Mouse (Mus musculus) forebrain, embryonic 15.5 days (tissue): ENCODE results near the gene Apip. TPM values are rescaled to one million over a fixed set of nuclear protein-coding genes. Genes with fewer than 3 reads are reported as not detected.

Experiments used
- ATAC-seq: fragments of 200-750 bp; cut with Nextera tagmentation; replicated peaks from 2 replicates; pipeline ENCODE4 v1.8.0; 2017; ENCODE audit warnings: mild to moderate bottlenecking, moderate TSS enrichment, moderate library complexity
- H3K27ac ChIP-seq: fragments of 300-500 bp; sonication (generic); replicated peaks from 2 replicates; pipeline ENCODE4 v1.5.1; 2015; ENCODE audit warnings: mild to moderate bottlenecking, inconsistent platforms
- H3K27me3 ChIP-seq: fragments of 300-500 bp; sonication (generic); 2 replicates; pipeline ENCODE4 v1.6.1; 2015; ENCODE audit warnings: inconsistent platforms
- H3K36me3 ChIP-seq: fragments of 300-500 bp; sonication (generic); 2 replicates; pipeline ENCODE4 v1.6.1; 2015; ENCODE audit warnings: mild to moderate bottlenecking, inconsistent platforms
- H3K4me1 ChIP-seq: fragments of 300-500 bp; sonication (generic); 2 replicates; pipeline ENCODE4 v1.6.1; 2015; ENCODE audit warnings: inconsistent platforms
- H3K4me2 ChIP-seq: fragments of 300-500 bp; sonication (generic); replicated peaks from 2 replicates; pipeline ENCODE4 v1.6.1; 2015; ENCODE audit warnings: mild to moderate bottlenecking, inconsistent platforms
- H3K4me3 ChIP-seq: fragments of 300-500 bp; sonication (generic); 2 replicates; pipeline ENCODE4 v1.5.1; 2015; ENCODE audit warnings: mild to moderate bottlenecking, inconsistent platforms
- H3K9ac ChIP-seq: fragments of 300-500 bp; sonication (generic); replicated peaks from 2 replicates; pipeline ENCODE4 v1.6.1; 2015; ENCODE audit warnings: mild to moderate bottlenecking, inconsistent platforms
- H3K9me3 ChIP-seq: fragments of 300-500 bp; sonication (generic); 2 replicates; pipeline ENCODE4 v1.6.1; 2016; ENCODE audit warnings: inconsistent platforms
- WGBS: fragments of 180-500 bp; shearing (Covaris S2); methylation state at CpG from one replicate; pipeline ENCODE4 v1.1.7; 2015; ENCODE audit warnings: mixed read lengths; 5-methylcytosine and 5-hydroxymethylcytosine counted together
- polyA plus RNA-seq: library from polyadenylated mRNA; unstranded; fragments of >200 nt; fragmentation: Nextera tagmentation; extraction: Ambion mirVana; gene quantifications from 2 replicates; pipeline ENCODE4 v1.2.1, GENCODE M21; 2015

Apip gene
- polyA plus RNA-seq, 1 experiment from 2014 or later = 48.1 TPM

DNA sequence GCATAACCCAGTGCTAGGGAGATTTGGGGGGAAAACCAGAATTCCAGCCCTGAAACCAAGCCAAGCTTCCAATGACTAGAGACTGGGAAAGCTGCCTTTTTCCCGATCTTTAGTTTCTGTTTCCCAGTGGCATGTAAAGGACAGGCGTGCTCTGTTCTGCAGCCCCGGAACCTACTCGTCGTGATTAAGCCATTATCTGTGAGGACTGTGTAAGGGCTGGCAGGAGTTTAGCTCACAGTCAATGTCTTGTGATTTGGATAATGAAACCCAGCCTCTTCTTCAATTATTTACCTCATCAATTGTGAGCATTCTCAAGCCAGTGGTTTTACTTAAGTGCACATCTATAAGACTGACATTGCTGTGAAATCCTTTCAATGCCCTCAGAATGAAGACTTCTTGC is 43.7 kb downstream of the Apip start:
- Histone ChIP-seq H3K4me1 (peaks cover 9% of the 10 kb centered on the region; the same call in 1 of the 2 replicates), H3K27ac (no peak overlapping the region), H3K9me3 (no peaks in the 10 kb centered on the region), H3K4me3 (no peak overlapping the region), H3K4me2 (no peak overlapping the region), H3K27me3 (no peaks in the 10 kb centered on the region), H3K9ac (no peak overlapping the region), H3K36me3 (no peaks in the 10 kb centered on the region)
- no peak for ATAC-seq
- 46% methylated on average over 5 of the region's 5 CpGs for WGBS

- WGBS = 38% methylated on average over 6 of the region's 6 CpGs
- H3K27me3 ChIP-seq = no peaks in the 10 kb centered on the region
Observed at GRCm38 (mm10) chr2:103118324-103119196, 45.1 kb downstream of the Apip start.

GRCm38 (mm10) chr2:103119197-103119854 is 45.9 kb downstream of the Apip start:
- Histone ChIP-seq H3K4me2 (no peak overlapping the region), H3K9me3 (no peaks in the 10 kb centered on the region), H3K36me3 (no peaks in the 10 kb centered on the region), H3K4me3 (no peak overlapping the region), H3K9ac (no peak overlapping the region), H3K27me3 (no peaks in the 10 kb centered on the region), H3K4me1 (peaks cover 9% of the 10 kb centered on the region; the same call in 1 of the 2 replicates), H3K27ac (no peak overlapping the region)
- no peak for ATAC-seq
- WGBS = 71% methylated on average over 7 of the region's 7 CpGs

More at GRCm38 (mm10) chr2:103118324-103119196, 45.1 kb downstream of the Apip start:
- Histone ChIP-seq H3K9ac (no peak overlapping the region), H3K36me3 (no peaks in the 10 kb centered on the region), H3K4me3 (no peak overlapping the region), H3K4me1 (peaks cover 9% of the 10 kb centered on the region; the same call in 1 of the 2 replicates), H3K4me2 (no peak overlapping the region), H3K27ac (no peak overlapping the region), H3K9me3 (no peaks in the 10 kb centered on the region)
- ATAC-seq = no peak; the same call in 1 of the 2 replicates

- Histone ChIP-seq H3K4me1 (no peaks in the 10 kb centered on the region), H3K9ac (no peak overlapping the region), H3K36me3 (no peaks in the 10 kb centered on the region), H3K9me3 (no peaks in the 10 kb centered on the region), H3K4me2 (no peak overlapping the region), H3K27ac (no peak overlapping the region), H3K27me3 (no peaks in the 10 kb centered on the region), H3K4me3 (no peak overlapping the region)
- WGBS = 94% methylated on average over 2 of the region's 2 CpGs
- ATAC-seq = no peak
Observed at GRCm38 (mm10) chr2:103129676-103130075, 56.2 kb downstream of the Apip start.

- Histone ChIP-seq H3K27ac (no peak overlapping the region), H3K4me1 (no peaks in the 10 kb centered on the region), H3K9me3 (no peaks in the 10 kb centered on the region), H3K27me3 (no peaks in the 10 kb centered on the region), H3K4me2 (no peak overlapping the region), H3K4me3 (no peak overlapping the region), H3K9ac (no peak overlapping the region), H3K36me3 (no peaks in the 10 kb centered on the region)
- 35% methylated on average over 4 of the region's 4 CpGs for WGBS
- ATAC-seq = no peak
Observed at GRCm38 (mm10) chr2:103131145-103131544, 57.7 kb downstream of the Apip start.

DNA sequence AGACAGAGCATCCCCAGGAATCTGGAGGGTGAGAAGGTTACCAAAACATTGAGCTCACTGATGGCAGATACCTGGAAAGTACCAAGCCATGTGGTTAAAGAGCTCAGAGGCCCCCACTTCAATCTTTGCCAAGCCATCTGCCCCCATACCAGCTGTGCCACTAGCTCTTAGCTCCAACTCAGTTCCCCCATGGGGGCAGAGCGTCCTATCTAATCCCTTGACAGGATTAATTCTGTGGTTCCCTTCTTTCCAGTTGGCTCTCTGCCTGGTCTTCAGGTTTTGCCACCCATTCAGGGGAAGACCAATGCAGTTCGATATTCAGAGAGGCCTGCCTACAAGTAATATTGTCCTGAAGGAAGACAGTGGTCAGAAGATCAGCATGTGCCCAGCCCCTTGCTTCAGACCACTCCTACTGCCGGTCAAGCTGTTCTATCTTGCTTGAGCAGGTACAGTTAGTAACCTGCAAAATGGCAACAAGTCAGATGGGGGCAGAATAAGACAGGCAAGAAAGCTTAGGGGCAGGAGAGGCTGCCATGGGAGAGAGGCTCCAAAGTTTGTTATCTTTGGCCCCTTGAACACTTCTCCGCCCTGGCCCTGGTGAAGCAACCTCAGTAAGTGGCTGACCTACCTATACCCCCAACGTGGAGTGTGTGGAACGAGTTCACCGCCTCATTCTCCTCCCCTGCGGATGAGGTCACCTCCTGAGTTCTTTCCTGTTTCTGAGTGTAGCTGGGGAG is 65.2 kb downstream of the Apip start:
- WGBS = 73% methylated on average over 8 of the region's 8 CpGs
- no peak overlapping the region for H3K27ac ChIP-seq
- H3K9ac ChIP-seq = no peak overlapping the region
- no peak for ATAC-seq
- H3K36me3 ChIP-seq = no peaks in the 10 kb centered on the region
- H3K4me2 ChIP-seq = no peak overlapping the region
- H3K4me3 ChIP-seq = no peak overlapping the region
- H3K27me3 ChIP-seq = no peaks in the 10 kb centered on the region
- no peaks in the 10 kb centered on the region for H3K9me3 ChIP-seq
- H3K4me1 ChIP-seq = no peaks in the 10 kb centered on the region

Other genes starting within 250 kb of the Apip start
- 1.4 and 1.9 TPM in 2 replicates for gene Cd44, start 172.0 kb upstream of the Apip start, polyA plus RNA-seq
- 58.7 and 62.2 TPM in 2 replicates for gene Pdhx, start 162 bp upstream of the Apip start, polyA plus RNA-seq
- 0.06 and 0.22 TPM in 2 replicates for gene Ehf, start 229.6 kb downstream of the Apip start, polyA plus RNA-seq